Mouse (Mus musculus): ENCODE results near the gene Tex14. TPM values are rescaled to one million over a fixed set of nuclear protein-coding genes. Genes with fewer than 3 reads are reported as not detected.

Gene Tex14
- polyA plus RNA-seq, 1 experiment from 2014 or later = 1.7 TPM

GRCm38 (mm10) chr11:87599395-87600089 lies 194.7 kb downstream of the Tex14 start:
- Histone ChIP-seq H3K27me3 (no peaks in the 10 kb centered on the region), H3K36me3 (peaks cover 73% of the 10 kb centered on the region), H3K9ac (no peak overlapping the region), H3K4me1 (peaks cover 22% of the 10 kb centered on the region), H3K4me3 (replicated peaks) (no peak overlapping the region), H3K4me2 (replicated peaks) (no peak overlapping the region), H3K27ac (replicated peaks) (no peak overlapping the region), H3K9me3 (replicated peaks) (no peaks in the 10 kb centered on the region)
- no peak for ATAC-seq (ENCODE audit: insufficient number of reproducible peaks, low FRiP score, low TSS enrichment, low read depth)
- 88% methylated on average over 13 of the region's 13 CpGs for WGBS

- Histone ChIP-seq H3K27ac (replicated peaks) (no peak overlapping the region), H3K36me3 (peaks cover 81% of the 10 kb centered on the region), H3K4me1 (peaks cover 15% of the 10 kb centered on the region), H3K9ac (no peak overlapping the region), H3K4me3 (replicated peaks) (no peak overlapping the region), H3K4me2 (replicated peaks) (no peak overlapping the region), H3K27me3 (no peaks in the 10 kb centered on the region), H3K9me3 (replicated peaks) (no peaks in the 10 kb centered on the region)
- ATAC-seq (ENCODE audit: insufficient number of reproducible peaks, low FRiP score, low TSS enrichment, low read depth) = no peak
- 79% methylated on average over 10 of the region's 10 CpGs for whole genome bisulfite sequencing
Measured at GRCm38 (mm10) chr11:87600322-87600853, 195.5 kb downstream of the Tex14 start.

- Histone ChIP-seq H3K9ac (no peak overlapping the region), H3K4me2 (replicated peaks) (no peak overlapping the region), H3K4me3 (replicated peaks) (no peak overlapping the region), H3K27ac (replicated peaks) (no peak overlapping the region), H3K27me3 (no peaks in the 10 kb centered on the region), H3K9me3 (replicated peaks) (no peaks in the 10 kb centered on the region), H3K36me3 (peaks cover 98% of the 10 kb centered on the region), H3K4me1 (no peaks in the 10 kb centered on the region)
- 91% methylated on average over 9 of the region's 9 CpGs for WGBS
- ATAC-seq (ENCODE audit: insufficient number of reproducible peaks, low FRiP score, low TSS enrichment, low read depth) = no peak
Measured at GRCm38 (mm10) chr11:87602234-87602633, 197.4 kb downstream of the Tex14 start.

- WGBS = 93% methylated on average over 2 of the region's 2 CpGs
- H3K4me2 ChIP-seq (replicated peaks) = no peak overlapping the region
- H3K4me3 ChIP-seq (replicated peaks) = no peak overlapping the region
- no peaks in the 10 kb centered on the region for H3K27me3 ChIP-seq
- ATAC-seq (ENCODE audit: insufficient number of reproducible peaks, low FRiP score, low TSS enrichment, low read depth) = no peak
- H3K9ac ChIP-seq = no peak overlapping the region
- H3K9me3 ChIP-seq (replicated peaks) = no peaks in the 10 kb centered on the region
- H3K27ac ChIP-seq (replicated peaks) = no peak overlapping the region
- H3K36me3 ChIP-seq = peaks cover 98% of the 10 kb centered on the region
- H3K4me1 ChIP-seq = no peaks in the 10 kb centered on the region
Measured at GRCm38 (mm10) chr11:87603571-87603970, 198.7 kb downstream of the Tex14 start.

Other genes starting within 250 kb of the Tex14 start
- gene Ppm1e, start 46.0 kb upstream of the Tex14 start, polyA plus RNA-seq (2015; fragmentation: Nextera tagmentation; extraction: Ambion mirVana) = 3.9 and 4.7 TPM in 2 replicates
- gene Rad51c, start 111 bp upstream of the Tex14 start, polyA plus RNA-seq (2015; fragmentation: Nextera tagmentation; extraction: Ambion mirVana) = 6.4 and 7.3 TPM in 2 replicates
- not detected in 2 replicates for gene Gm11492, start 161.6 kb downstream of the Tex14 start, polyA plus RNA-seq (2015; fragmentation: Nextera tagmentation; extraction: Ambion mirVana)
- gene Sept4, start 163.8 kb downstream of the Tex14 start, polyA plus RNA-seq (2015; fragmentation: Nextera tagmentation; extraction: Ambion mirVana) = 33.0 and 37.9 TPM in 2 replicates
- 25.7 and 27.4 TPM in 2 replicates for gene Mtmr4, start 187.1 kb downstream of the Tex14 start, polyA plus RNA-seq (2015; fragmentation: Nextera tagmentation; extraction: Ambion mirVana)
- 0.25 and 0.35 TPM in 2 replicates for gene Hsf5, start 212.1 kb downstream of the Tex14 start, polyA plus RNA-seq (2015; fragmentation: Nextera tagmentation; extraction: Ambion mirVana)

Data from embryonic facial prominence, embryonic 15.5 days (tissue).